Mouse (Mus musculus) liver, adult (tissue): ENCODE data around the gene Apol7e.
"Not testable (repeated sequence)": the region's sequence is repeated elsewhere in the genome, so short reads cannot be mapped to it uniquely, and the experiment has no call there.

ENCODE experiments used
- GATA4 ChIP-seq: IDR thresholded peaks from 2 replicates; pipeline ENCODE4 v1.6.1; 2014; ENCODE audit warnings: mild to moderate bottlenecking, low read length; ENCODE audit not compliant: insufficient replicate concordance

Apol7e gene

DNA sequence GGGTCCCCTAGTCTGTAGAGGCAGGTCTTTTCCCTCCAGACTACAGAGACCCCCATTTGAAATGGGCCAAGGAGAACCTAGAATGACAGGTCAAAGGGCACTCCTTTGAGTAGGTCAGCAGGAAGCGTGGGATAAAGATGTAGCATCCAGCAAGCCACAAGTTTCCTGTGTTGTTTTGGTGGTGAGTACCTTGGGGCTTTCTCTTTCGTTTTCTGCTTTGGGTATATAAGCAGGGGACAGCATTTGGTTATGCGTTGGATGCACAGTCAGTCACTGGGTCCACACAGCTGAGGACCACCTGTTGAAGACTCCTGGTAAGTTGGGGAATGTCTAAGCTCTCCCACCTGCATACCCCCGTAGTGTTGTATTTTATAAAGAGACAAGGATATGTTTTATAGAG, at the start of gene Apol7e:
TSS of gene Apol7e (plus strand) at position 202 of the 400 bp plus-strand sequence.
- TF ChIP-seq GATA4 = not testable (repeated sequence)

DNA sequence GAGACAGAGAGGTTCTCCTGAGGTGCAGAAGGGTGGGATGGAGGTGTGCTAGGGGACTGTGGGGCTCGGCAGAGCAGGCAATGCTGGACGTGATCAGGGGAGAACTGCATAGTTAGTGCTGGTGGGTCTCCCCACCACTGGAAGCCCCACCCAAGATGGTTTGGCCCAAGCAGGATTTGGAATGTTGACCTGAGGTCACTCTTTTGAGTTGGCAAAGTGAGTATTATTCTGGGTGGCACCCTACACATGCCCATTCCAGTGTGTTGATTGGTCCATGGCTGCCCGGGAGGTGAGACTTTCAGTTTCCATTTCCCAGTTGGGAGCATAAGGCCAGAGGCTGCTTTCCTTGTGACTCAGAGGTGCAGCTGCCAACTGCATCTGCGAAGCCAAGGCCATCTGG, 30.1 kb downstream of the Apol7e start, which contains the start of gene Apol9b:
TSS of gene Apol9b (plus strand) at position 301 of the 400 bp plus-strand sequence.
- TF ChIP-seq GATA4 = not testable (repeated sequence)

DNA sequence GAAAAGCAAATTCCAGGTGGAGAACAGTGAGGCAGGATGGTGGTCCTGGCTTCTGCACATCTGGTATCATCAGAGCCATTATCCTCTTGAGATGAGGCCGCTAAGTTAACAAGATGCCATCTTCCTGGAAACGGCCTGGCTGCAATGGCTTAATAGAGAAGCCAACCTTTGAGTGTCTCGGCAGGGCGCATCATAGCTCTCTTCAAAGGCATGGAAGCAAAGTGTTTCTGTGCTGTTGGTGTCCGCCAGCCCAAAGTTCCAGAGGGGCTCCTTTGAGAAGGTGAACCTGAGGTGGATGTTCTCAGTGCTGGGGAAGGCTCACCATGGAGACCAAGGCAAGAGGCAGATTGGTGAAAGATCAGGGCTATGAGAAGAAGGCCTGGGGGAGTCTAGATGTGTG, 32.9 kb downstream of the Apol7e start:
- TF ChIP-seq GATA4 = no peak

DNA sequence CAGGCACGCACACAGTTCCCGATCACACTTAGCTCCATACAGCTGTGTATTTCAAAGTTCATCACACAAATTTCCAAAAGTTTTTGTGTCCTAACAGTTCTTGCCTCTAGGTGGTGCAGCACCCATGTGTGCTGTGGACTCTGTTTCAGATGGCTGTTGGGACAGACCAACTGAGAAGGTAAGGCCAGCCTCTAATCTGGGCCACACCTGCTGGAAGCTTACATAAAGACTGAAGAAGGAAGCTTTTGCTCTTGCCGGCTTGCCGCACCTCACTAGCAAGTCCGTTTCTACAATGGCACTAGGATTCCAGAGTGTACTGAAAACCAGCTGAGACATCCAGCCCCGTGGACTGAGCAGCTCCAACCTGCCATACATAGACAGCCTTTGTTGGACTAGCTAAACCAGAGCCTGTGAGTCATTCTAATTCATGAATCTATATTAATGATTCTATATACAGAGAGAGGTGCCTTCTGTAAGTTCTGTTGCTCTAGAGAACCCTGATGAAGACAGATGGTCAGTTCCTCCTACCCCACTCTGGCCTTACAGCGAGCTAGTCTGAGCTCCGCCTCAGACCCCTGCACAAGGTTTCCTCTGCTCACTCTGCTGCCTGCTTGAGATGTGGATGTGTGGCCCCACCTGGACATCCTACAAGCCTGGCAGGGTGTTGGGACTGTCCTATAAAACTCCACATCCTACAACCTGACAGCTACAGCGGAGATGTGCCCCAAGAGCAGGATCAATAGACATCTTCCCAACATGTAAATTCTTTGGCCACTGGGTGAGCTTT, 42.0 kb downstream of the Apol7e start:
- TF ChIP-seq GATA4 = no peak

DNA sequence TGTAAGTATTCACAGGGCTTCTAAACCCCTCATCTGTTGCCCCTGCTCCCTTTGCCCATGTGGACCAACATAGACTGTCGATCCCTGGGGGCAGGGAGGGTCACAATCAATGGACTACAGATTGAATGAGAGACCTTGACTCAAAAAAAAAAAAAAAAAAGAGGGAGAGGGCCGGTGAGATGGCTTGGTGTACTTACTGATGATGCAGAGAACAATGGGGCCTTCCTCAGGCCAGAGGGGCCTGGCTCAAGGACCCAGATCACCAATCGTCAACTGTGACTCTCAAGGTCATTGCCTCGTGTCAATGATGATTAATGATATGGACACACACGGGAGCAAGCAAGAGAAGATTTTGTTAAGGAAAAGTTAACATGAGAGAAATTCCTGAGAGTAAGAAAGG, 46.0 kb downstream of the Apol7e start:
- TF ChIP-seq GATA4 = no peak

DNA sequence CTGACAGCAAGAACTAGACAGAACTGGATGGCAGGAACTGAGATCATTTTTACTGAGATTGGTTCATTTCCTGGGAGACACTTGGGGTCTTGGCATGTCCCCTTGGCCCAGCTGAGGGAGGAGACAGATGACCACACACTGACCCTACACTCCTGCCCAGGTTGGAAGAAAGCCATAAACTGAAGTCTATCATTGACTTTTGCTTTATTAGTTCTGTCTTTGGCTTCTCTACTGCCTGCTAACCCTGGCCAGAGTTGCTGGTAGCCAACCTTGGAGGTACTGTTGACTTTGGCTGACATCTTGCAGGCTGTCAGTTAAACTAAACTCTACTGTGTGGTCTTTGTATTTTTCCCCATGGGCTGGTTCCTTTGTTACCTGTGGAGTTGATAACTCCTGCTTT, 46.4 kb downstream of the Apol7e start:
- no peak for TF ChIP-seq GATA4

DNA sequence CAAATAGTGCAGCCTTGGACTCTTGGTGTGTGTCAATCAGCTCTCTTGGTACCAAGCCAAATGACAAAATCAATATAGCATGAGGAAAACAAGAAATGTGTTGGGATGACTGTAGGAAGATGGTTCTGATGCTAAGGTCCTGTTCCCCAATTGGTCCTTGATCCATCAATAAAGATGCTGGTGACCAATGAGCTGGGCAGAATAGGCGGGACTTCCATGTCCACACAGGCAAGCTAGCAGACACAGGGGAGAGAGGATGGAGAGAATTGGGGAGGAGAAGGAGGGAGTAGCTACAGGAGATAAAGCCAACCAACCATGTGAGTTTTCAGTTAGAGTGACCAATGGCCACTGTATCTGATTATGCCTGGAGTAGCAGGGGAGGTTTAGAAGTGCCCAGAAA, 47.7 kb downstream of the Apol7e start:
- no peak for TF ChIP-seq GATA4

DNA sequence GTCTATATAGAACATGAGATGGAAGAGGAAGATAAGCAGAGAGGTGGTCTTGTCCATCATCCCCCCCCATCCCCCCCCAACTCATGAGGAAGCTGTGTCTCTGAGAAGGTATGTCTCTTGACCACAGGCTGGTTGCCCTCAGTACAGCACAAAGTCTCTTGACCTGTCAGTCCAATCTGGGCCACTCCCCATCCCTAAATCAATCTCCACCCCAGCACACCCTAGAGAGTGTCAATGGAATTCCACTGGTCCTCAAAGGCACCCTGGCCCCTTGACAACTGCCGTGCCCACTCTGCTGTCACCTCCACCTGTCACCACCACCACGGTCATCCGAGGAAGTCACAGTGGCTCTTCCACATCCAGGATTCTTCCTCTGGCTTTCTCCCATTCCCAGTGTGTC, 49.8 kb downstream of the Apol7e start:
- no peak for TF ChIP-seq GATA4

DNA sequence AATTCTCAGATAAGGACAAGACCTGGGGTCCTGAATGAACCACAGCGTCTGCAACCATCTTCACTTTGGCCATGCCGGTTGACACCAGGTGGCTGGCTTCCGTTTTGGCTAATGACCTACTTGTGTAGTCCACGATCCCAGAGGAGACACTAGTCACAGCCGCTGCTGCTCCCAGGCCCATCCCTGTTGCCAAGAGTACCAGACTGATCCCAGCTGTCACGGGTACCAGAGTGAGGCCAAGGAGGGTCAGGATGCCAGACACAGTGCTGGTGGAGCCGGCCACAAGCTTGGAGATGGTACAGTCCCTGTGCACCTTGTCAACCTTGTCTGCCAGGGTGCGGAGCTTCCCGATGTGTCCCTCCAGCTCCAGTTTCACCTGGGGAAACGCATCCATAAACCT, 51.1 kb downstream of the Apol7e start:
- TF ChIP-seq GATA4 = no peak

DNA sequence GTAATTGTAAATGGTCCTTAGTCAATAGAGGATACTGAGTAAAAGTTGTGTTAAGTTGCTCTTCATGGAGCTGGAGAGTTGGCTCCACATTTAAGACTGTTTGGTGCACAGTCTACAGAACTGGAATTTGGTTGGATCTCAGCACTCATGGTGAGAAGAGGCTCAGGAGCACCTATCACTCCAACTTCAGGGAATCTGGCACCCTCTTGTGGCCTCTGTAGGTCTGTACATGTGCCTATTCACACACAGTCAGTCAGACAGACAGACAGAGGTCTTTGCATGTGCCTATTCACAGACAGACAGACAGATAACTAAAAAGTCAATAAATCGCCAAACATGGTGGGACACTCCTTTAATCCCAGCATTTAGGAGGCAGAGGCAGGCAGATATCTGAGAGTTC, 51.8 kb downstream of the Apol7e start:
- no peak for TF ChIP-seq GATA4

DNA sequence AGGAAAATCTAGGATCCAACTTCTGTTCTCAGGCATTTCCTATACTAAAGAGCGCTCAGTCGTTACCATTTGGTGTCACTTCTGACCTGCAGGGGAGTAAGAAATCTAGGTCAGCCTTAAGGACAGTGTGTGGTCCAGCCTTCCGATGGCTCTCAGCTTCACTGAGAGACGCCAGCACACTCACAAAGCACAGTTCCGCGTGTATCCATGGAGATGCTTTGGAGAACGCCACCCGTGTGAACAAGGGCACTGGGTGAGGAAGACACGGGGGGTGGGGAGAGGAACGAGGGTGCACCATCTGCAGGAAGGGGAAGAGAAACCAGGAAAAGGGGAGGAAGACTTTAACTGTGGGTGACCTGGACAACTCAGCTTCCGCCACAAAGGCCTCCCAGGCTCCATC, 53.8 kb downstream of the Apol7e start:
- TF ChIP-seq GATA4 = no peak

DNA sequence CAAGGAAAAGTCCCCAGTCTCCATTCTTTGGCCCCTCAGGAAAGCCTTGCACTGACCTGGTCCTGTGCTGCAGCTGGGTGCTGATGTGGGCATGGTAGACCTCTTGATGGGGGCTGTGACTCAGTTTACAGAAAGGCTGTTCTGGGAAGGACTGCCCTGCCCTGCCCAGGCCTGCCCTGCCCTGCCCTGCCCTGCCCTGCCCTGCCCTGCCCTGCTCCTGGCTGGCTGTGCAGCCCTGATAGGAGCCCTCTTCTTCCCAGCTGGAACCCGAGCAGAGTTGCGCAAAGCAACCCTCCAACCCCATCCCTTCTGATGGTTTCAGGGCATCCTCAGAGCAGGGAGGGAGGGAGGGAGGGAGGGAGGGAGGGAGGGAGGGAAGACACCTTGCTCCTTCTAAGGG, 56.5 kb downstream of the Apol7e start:
- TF ChIP-seq GATA4 = no peak

DNA sequence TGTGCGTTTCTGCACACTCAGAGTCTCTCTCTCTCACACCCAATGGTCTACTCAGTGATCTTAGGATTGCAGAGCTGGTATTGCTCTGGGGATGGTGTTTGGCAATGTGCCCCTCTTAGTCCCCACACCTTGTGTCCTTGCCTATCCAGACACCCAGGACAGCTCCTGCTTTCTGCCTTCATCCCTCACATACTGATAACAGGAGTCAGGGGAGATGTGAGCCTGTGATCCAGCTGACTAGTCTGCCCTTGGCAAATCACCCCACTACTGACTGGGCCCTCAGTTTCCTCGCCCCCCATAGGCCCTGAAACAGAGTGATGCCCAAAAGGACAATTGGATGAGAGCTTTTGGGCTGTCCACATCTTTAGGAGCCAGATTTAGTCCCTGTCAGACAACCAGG, 57.4 kb downstream of the Apol7e start:
- no peak for TF ChIP-seq GATA4

DNA sequence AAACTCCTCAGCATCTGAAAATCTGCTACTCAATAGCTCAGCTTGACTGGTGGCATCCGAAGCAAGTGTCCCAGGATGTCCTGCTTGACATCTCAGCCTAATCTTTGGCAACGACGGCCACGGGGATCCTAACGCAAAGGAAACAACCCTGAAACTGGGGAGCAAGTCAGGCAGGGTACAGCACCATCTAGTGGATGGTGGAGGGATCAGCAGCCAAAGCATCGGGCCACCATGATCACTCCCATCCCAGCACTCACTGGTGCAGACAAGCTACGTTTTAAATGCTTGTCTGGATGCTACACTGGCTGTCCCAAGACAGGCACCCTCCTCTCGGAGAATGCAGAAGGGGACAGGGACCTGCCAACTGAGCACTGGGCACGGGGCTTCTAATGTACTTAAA, 58.2 kb downstream of the Apol7e start, which contains the start of gene Apol8:
TSS of gene Apol8 (minus strand) at position 156 of the 400 bp plus-strand sequence.
- TF ChIP-seq GATA4 = no peak

DNA sequence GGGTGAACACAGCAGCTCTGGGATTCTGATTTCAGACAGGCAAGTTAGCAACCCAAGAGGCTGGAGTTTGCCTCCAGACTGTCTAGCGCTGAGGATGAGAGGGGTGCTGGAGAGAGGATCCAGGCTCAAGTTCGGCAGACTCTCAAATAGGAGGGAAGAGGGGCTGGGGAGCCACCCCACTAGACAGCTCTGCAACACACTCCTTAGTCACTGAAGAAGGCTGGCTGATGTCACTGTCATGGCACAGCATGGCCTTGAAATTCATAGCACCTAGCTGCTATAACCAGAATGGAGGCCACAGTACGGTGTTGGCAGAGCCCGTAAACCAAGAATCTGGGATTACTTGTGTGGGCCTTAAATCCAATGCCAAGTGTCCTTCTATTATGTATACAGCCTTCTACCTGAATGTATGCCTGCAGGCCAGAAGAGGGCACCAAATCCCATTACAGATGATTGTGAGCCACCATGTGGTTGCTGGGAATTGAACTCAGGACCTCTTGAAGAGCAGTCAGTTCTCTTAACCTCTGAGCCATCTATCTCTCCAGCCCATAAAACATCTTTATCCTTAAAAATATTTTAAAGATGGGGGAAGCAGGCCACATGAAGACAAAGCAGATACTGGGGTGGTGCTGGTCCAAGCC, 59.0 kb downstream of the Apol7e start:
- TF ChIP-seq GATA4 = no peak

DNA sequence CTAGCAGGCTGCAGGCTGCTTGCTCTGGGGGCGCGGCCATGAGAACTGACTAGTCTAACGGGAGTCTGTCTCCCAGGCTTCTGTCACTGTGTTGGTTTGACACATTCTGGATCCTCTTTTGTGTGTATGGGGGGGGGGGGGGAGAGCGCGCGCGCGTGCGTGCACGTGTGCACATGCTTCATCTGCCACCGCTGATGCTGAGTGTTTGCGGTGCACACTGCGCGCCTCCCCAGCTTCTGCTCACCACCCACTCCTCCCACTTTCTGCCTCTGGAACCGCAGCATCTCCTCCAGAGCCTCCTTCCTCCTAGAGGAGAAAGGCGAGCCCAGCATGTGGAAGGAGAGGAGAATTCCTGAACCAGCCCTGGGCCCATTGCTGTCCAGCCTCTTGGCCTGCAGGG, 61.4 kb downstream of the Apol7e start:
- no peak for TF ChIP-seq GATA4
